Mouse (Mus musculus) gastrocnemius, postnatal 4 days (tissue): ENCODE data around the gene Gm765. TPM values are rescaled to one million over a fixed set of nuclear protein-coding genes. Genes with fewer than 3 reads are reported as not detected.
A peak's percentile ranks its signal among the peaks of the same experiment; 100 is the strongest.

Experiments
- DNase-seq, 2 experiments: peaks; one replicate each; pipeline ENCODE4 v3.0.0; 2021 to 2022; ENCODE audit warnings: low spot score in 2 of 2, mixed read lengths in 2 of 2
- long read RNA-seq, 2 experiments: library from polyadenylated mRNA; stranded (forward); transcript quantifications; one replicate each; pipeline ENCODE4 v2.0.0; 2021
- total RNA-seq, 2 experiments: library from RNA; stranded (reverse); gene quantifications; 2 replicates each; pipeline ENCODE4 v1.2.3; 2021

Gm765 gene
- total RNA-seq: under 1 TPM; 0.13 to 0.17 TPM
- long read RNA-seq, experiment 1: 0 reads
- long read RNA-seq, experiment 2: 0 reads

GRCm38 (mm10) chr6:98342654-98343053 lies at the start of gene Gm765:
TSS of gene Gm765 (minus strand) at chr6:98342754.
- DNase-seq: no peak

- no peak for DNase-seq
Observed at GRCm38 (mm10) chr6:98385487-98385886, 42.9 kb upstream of the Gm765 start.

- DNase-seq: no peak
Observed at GRCm38 (mm10) chr6:98384431-98384830, 41.9 kb upstream of the Gm765 start.

- DNase-seq: peak in 1 of 2 experiments; percentile 17
Observed at GRCm38 (mm10) chr6:98383411-98383810, 40.9 kb upstream of the Gm765 start.

- DNase-seq: no peak
Observed at GRCm38 (mm10) chr6:98366199-98366598, 23.6 kb upstream of the Gm765 start.

- no peak for DNase-seq
Observed at GRCm38 (mm10) chr6:98355271-98355670, 12.7 kb upstream of the Gm765 start.

GRCm38 (mm10) chr6:98353285-98353684 lies 10.7 kb upstream of the Gm765 start:
- no peak for DNase-seq

GRCm38 (mm10) chr6:98332714-98333113 lies 9.8 kb downstream of the Gm765 start:
- no peak for DNase-seq

- no peak for DNase-seq
Observed at GRCm38 (mm10) chr6:98311659-98312058, 30.9 kb downstream of the Gm765 start.

GRCm38 (mm10) chr6:98307647-98308046 lies 34.9 kb downstream of the Gm765 start:
- DNase-seq: peak; percentile 59 to 72

GRCm38 (mm10) chr6:98307159-98307558 lies 35.4 kb downstream of the Gm765 start:
- peak in 1 of 2 experiments; percentile 18 for DNase-seq

- no peak for DNase-seq
Observed at GRCm38 (mm10) chr6:98292064-98292463, 50.5 kb downstream of the Gm765 start.

- no peak for DNase-seq
Observed at GRCm38 (mm10) chr6:98288316-98288715, 54.2 kb downstream of the Gm765 start.

- DNase-seq: no peak
Observed at GRCm38 (mm10) chr6:98287521-98287920, 55.0 kb downstream of the Gm765 start.

GRCm38 (mm10) chr6:98285190-98285589 lies 57.4 kb downstream of the Gm765 start:
- DNase-seq: no peak

GRCm38 (mm10) chr6:98282791-98283190 lies 59.8 kb downstream of the Gm765 start:
- DNase-seq: no peak

- DNase-seq: peak; percentile 28 to 58
Observed at GRCm38 (mm10) chr6:98271553-98271952, 71.0 kb downstream of the Gm765 start.

GRCm38 (mm10) chr6:98262961-98263360 lies 79.6 kb downstream of the Gm765 start:
- DNase-seq: no peak

- no peak for DNase-seq
Observed at GRCm38 (mm10) chr6:98259016-98259415, 83.5 kb downstream of the Gm765 start.

- DNase-seq: no peak
Observed at GRCm38 (mm10) chr6:98246449-98246848, 96.1 kb downstream of the Gm765 start.

GRCm38 (mm10) chr6:98243186-98243585 lies 99.4 kb downstream of the Gm765 start:
- DNase-seq: no peak

- DNase-seq: no peak
Observed at GRCm38 (mm10) chr6:98240561-98241272, 101.8 kb downstream of the Gm765 start.

- DNase-seq: no peak
Observed at GRCm38 (mm10) chr6:98234097-98234496, 108.5 kb downstream of the Gm765 start.
